Mouse (Mus musculus) neural tube, embryonic 15.5 days (tissue): Measurements from ENCODE around the gene Cd40lg. TPM values are rescaled to one million over a fixed set of nuclear protein-coding genes. Genes with fewer than 3 reads are reported as not detected.

Experiments
- polyA plus RNA-seq: library from polyadenylated mRNA; unstranded; fragments of >200 nt; fragmentation: Nextera tagmentation; extraction: Ambion mirVana; gene quantifications from 2 replicates; pipeline ENCODE4 v1.2.1, GENCODE M21; 2015

Gene Cd40lg
- polyA plus RNA-seq, 1 experiment from 2014 or later = not detected

Other genes with a start within 250 kb of the Cd40lg start
- gene Brs3, start 169.1 kb upstream of the Cd40lg start, polyA plus RNA-seq = 0.10 and 0.33 TPM in 2 replicates
- 82.3 and 87.1 TPM in 2 replicates for gene Htatsf1, start 158.6 kb upstream of the Cd40lg start, polyA plus RNA-seq
- gene Vgll1, start 124.0 kb upstream of the Cd40lg start, polyA plus RNA-seq = not detected in 2 replicates
- gene Arhgef6, start 126.6 kb downstream of the Cd40lg start, polyA plus RNA-seq = 5.6 and 9.8 TPM in 2 replicates
- gene Rbmx, start 180.9 kb downstream of the Cd40lg start, polyA plus RNA-seq = 136 and 142 TPM in 2 replicates
- not detected in 2 replicates for gene Gm364, start 197.0 kb downstream of the Cd40lg start, polyA plus RNA-seq